Mouse (Mus musculus): Measurements from ENCODE around the gene Nptx1.

The Nptx1 gene

GRCm38 (mm10) chr11:119539944-119540343 lies 7.6 kb downstream of the Nptx1 start:
- in situ Hi-C loops (cut with MboI; ENCODE audit: low pct_unique_long_range_greater_than_20kb in 1 of 2, low sequenced_read_pairs in 2 of 2, unreplicated experiment in 1 of 2): no loop called here

GRCm38 (mm10) chr11:119533745-119534144 lies 13.8 kb downstream of the Nptx1 start:
- in situ Hi-C loops (cut with MboI; ENCODE audit: low pct_unique_long_range_greater_than_20kb in 1 of 2, low sequenced_read_pairs in 2 of 2, unreplicated experiment in 1 of 2): no loop called here

GRCm38 (mm10) chr11:119532460-119532859 lies 15.1 kb downstream of the Nptx1 start:
- in situ Hi-C loops (cut with MboI; ENCODE audit: low pct_unique_long_range_greater_than_20kb in 1 of 2, low sequenced_read_pairs in 2 of 2, unreplicated experiment in 1 of 2): no loop called here

GRCm38 (mm10) chr11:119528930-119529329 lies 18.6 kb downstream of the Nptx1 start:
- in situ Hi-C loops (cut with MboI; ENCODE audit: low pct_unique_long_range_greater_than_20kb in 1 of 2, low sequenced_read_pairs in 2 of 2, unreplicated experiment in 1 of 2): no loop called here

GRCm38 (mm10) chr11:119526068-119526966 lies 21.2 kb downstream of the Nptx1 start:
- in situ Hi-C loops (cut with MboI; ENCODE audit: low pct_unique_long_range_greater_than_20kb in 1 of 2, low sequenced_read_pairs in 2 of 2, unreplicated experiment in 1 of 2): no loop called here

- in situ Hi-C loops (cut with MboI; ENCODE audit: low pct_unique_long_range_greater_than_20kb in 1 of 2, low sequenced_read_pairs in 2 of 2, unreplicated experiment in 1 of 2): no loop called here
Measured at GRCm38 (mm10) chr11:119524545-119524949, 23.0 kb downstream of the Nptx1 start.

GRCm38 (mm10) chr11:119523392-119523791 lies 24.2 kb downstream of the Nptx1 start:
- in situ Hi-C loops (cut with MboI; ENCODE audit: low pct_unique_long_range_greater_than_20kb in 1 of 2, low sequenced_read_pairs in 2 of 2, unreplicated experiment in 1 of 2): no loop called here

- in situ Hi-C loops (cut with MboI; ENCODE audit: low pct_unique_long_range_greater_than_20kb in 1 of 2, low sequenced_read_pairs in 2 of 2, unreplicated experiment in 1 of 2): no loop called here
Measured at GRCm38 (mm10) chr11:119522779-119523178, 24.8 kb downstream of the Nptx1 start.

- in situ Hi-C loops (cut with MboI; ENCODE audit: low pct_unique_long_range_greater_than_20kb in 1 of 2, low sequenced_read_pairs in 2 of 2, unreplicated experiment in 1 of 2): no loop called here
Measured at GRCm38 (mm10) chr11:119521920-119522710, 25.4 kb downstream of the Nptx1 start.

- in situ Hi-C loops (cut with MboI; ENCODE audit: low pct_unique_long_range_greater_than_20kb in 1 of 2, low sequenced_read_pairs in 2 of 2, unreplicated experiment in 1 of 2): no loop called here
Measured at GRCm38 (mm10) chr11:119520713-119521063, 26.9 kb downstream of the Nptx1 start.

GRCm38 (mm10) chr11:119520005-119520712 lies 27.4 kb downstream of the Nptx1 start:
- in situ Hi-C loops (cut with MboI; ENCODE audit: low pct_unique_long_range_greater_than_20kb in 1 of 2, low sequenced_read_pairs in 2 of 2, unreplicated experiment in 1 of 2): no loop called here

GRCm38 (mm10) chr11:119519387-119519786 lies 28.2 kb downstream of the Nptx1 start:
- in situ Hi-C loops (cut with MboI; ENCODE audit: low pct_unique_long_range_greater_than_20kb in 1 of 2, low sequenced_read_pairs in 2 of 2, unreplicated experiment in 1 of 2): loop anchor here in 1 of 2 experiments (10.0 kb wide), 1 partner anchor 385 kb away; no protein-coding TSS in a partner anchor

GRCm38 (mm10) chr11:119516677-119517361 lies 30.7 kb downstream of the Nptx1 start:
- in situ Hi-C loops (cut with MboI; ENCODE audit: low pct_unique_long_range_greater_than_20kb in 1 of 2, low sequenced_read_pairs in 2 of 2, unreplicated experiment in 1 of 2): loop anchor here in 1 of 2 experiments (10.0 kb wide), 1 partner anchor 388 kb away; no protein-coding TSS in a partner anchor

- in situ Hi-C loops (cut with MboI; ENCODE audit: low pct_unique_long_range_greater_than_20kb in 1 of 2, low sequenced_read_pairs in 2 of 2, unreplicated experiment in 1 of 2): loop anchor here in 1 of 2 experiments (10.0 kb wide), 1 partner anchor 389 kb away; no protein-coding TSS in a partner anchor
Measured at GRCm38 (mm10) chr11:119515823-119516676, 31.5 kb downstream of the Nptx1 start.

GRCm38 (mm10) chr11:119514967-119515636 lies 32.5 kb downstream of the Nptx1 start:
- in situ Hi-C loops (cut with MboI; ENCODE audit: low pct_unique_long_range_greater_than_20kb in 1 of 2, low sequenced_read_pairs in 2 of 2, unreplicated experiment in 1 of 2): loop anchor here in 1 of 2 experiments (10.0 kb wide), 1 partner anchor 390 kb away; no protein-coding TSS in a partner anchor

GRCm38 (mm10) chr11:119514108-119514860 lies 33.3 kb downstream of the Nptx1 start:
- in situ Hi-C loops (cut with MboI; ENCODE audit: low pct_unique_long_range_greater_than_20kb in 1 of 2, low sequenced_read_pairs in 2 of 2, unreplicated experiment in 1 of 2): loop anchor here in 1 of 2 experiments (10.0 kb wide), 1 partner anchor 391 kb away; no protein-coding TSS in a partner anchor
